Mouse (Mus musculus) kidney, postnatal 36 days (tissue): Measurements from ENCODE around the gene Gramd1b.
"Not testable (repeated sequence)": the region's sequence is repeated elsewhere in the genome, so short reads cannot be mapped to it uniquely, and the experiment has no call there.

Source experiments
- DNase-seq, 2 experiments: peaks; one replicate each; pipeline ENCODE4 v3.0.0; 2021 to 2022; ENCODE audit warnings: mixed read lengths in 2 of 2

Gene Gramd1b

GRCm38 (mm10) chr9:40511970-40512369, 19.2 kb downstream of the Gramd1b start:
- no peak for DNase-seq

- no peak for DNase-seq
Observed at GRCm38 (mm10) chr9:40509479-40509878, 21.7 kb downstream of the Gramd1b start.

- DNase-seq: no peak
Observed at GRCm38 (mm10) chr9:40506576-40506975, 24.6 kb downstream of the Gramd1b start.

- no peak for DNase-seq
Observed at GRCm38 (mm10) chr9:40505471-40506312, 25.5 kb downstream of the Gramd1b start.

GRCm38 (mm10) chr9:40504886-40505285, 26.3 kb downstream of the Gramd1b start:
- no peak for DNase-seq

- no peak for DNase-seq
Observed at GRCm38 (mm10) chr9:40500691-40501090, 30.5 kb downstream of the Gramd1b start.

GRCm38 (mm10) chr9:40482351-40483084, 48.7 kb downstream of the Gramd1b start:
- DNase-seq: not testable (repeated sequence)

GRCm38 (mm10) chr9:40481271-40481670, 49.9 kb downstream of the Gramd1b start:
- no peak for DNase-seq

GRCm38 (mm10) chr9:40479333-40479732, 51.9 kb downstream of the Gramd1b start:
- peak; percentile 71 to 88 for DNase-seq

- DNase-seq: no peak
Observed at GRCm38 (mm10) chr9:40478146-40478900, 52.9 kb downstream of the Gramd1b start.

- no peak for DNase-seq
Observed at GRCm38 (mm10) chr9:40477611-40478010, 53.6 kb downstream of the Gramd1b start.

- no peak for DNase-seq
Observed at GRCm38 (mm10) chr9:40476098-40476497, 55.1 kb downstream of the Gramd1b start.

GRCm38 (mm10) chr9:40472961-40473510, 58.1 kb downstream of the Gramd1b start:
- DNase-seq: no peak

GRCm38 (mm10) chr9:40469403-40470137, 61.6 kb downstream of the Gramd1b start:
- DNase-seq: peak; percentile 18 to 54

- peak; percentile 66 to 86 for DNase-seq
Observed at GRCm38 (mm10) chr9:40466782-40467181, 64.4 kb downstream of the Gramd1b start.

GRCm38 (mm10) chr9:40465596-40465995, 65.6 kb downstream of the Gramd1b start:
- peak; percentile 85 to 90 for DNase-seq

- no peak for DNase-seq
Observed at GRCm38 (mm10) chr9:40462401-40462800, 68.8 kb downstream of the Gramd1b start.

GRCm38 (mm10) chr9:40460781-40461180, 70.4 kb downstream of the Gramd1b start:
- no peak for DNase-seq

GRCm38 (mm10) chr9:40459304-40460280, 71.6 kb downstream of the Gramd1b start:
- no peak for DNase-seq

- no peak for DNase-seq
Observed at GRCm38 (mm10) chr9:40458559-40459303, 72.5 kb downstream of the Gramd1b start.
